Mouse (Mus musculus) olfactory bulb, adult 2 months (tissue): ENCODE measurements around the gene Enah. TPM values are rescaled to one million over a fixed set of nuclear protein-coding genes. Genes with fewer than 3 reads are reported as not detected.

Experiments
- H3K27ac ChIP-seq: fragments of 200-500 bp; 2 replicates; pipeline ENCODE4 v1.5.1; 2012; ENCODE audit warnings: low read depth, low read length; ENCODE audit not compliant: insufficient read depth
- H3K4me1 ChIP-seq: fragments of 200-500 bp; 2 replicates; pipeline ENCODE4 v1.6.1; 2012; ENCODE audit warnings: low read length; ENCODE audit not compliant: control insufficient read depth, insufficient read depth
- H3K4me3 ChIP-seq: fragments of 200-500 bp; 2 replicates; pipeline ENCODE4 v1.5.1; 2012; ENCODE audit warnings: mild to moderate bottlenecking, low read depth, low read length, moderate library complexity; ENCODE audit not compliant: insufficient read depth
- CTCF ChIP-seq: fragments of 200-500 bp; IDR thresholded peaks from 2 replicates; pipeline ENCODE4 v1.5.1; 2012; ENCODE audit warnings: low read depth, mild to moderate bottlenecking, low read length, moderate library complexity; ENCODE audit not compliant: insufficient read depth
- POLR2A ChIP-seq: fragments of 200-500 bp; IDR thresholded peaks from 2 replicates; pipeline ENCODE4 v1.6.1; 2012; ENCODE audit warnings: mild to moderate bottlenecking, low read depth, low read length, moderate library complexity; ENCODE audit not compliant: insufficient read depth
- WGBS: fragments of 180-500 bp; shearing (Covaris S2); methylation state at CpG from one replicate; pipeline ENCODE4 v1.1.7; 2018; 5-methylcytosine and 5-hydroxymethylcytosine counted together
- polyA plus RNA-seq: library from polyadenylated mRNA; stranded (reverse); fragments of >200 nt; gene quantifications from 2 replicates; pipeline ENCODE4 v1.2.4, GENCODE M21; 2012; ENCODE audit warnings: low replicate concordance; ENCODE audit not compliant: missing spikeins, insufficient read depth, insufficient read length

Enah gene
- polyA plus RNA-seq, 1 experiment = 161 TPM

DNA sequence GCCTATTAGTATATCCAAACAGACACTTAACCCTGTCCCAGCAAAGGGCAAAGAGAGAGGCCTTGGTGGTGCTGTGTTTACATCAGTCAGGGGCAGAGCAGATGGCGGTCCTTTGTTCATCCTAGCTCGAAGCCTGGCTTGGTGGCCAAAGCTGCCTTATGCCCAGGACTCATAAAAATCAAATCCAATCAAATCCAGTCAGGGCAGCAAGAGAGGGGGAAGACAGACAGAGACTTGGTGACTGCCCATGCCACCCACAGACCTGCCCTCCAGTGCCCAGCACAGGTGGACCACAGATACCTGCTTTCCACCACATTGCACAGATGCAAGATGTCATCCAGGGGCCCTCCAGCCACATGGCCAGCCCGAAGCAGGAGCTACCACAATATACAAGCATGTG, 143.1 kb downstream of the Enah start:
- 86% methylated on average over 3 of the region's 3 CpGs for WGBS
- H3K27ac ChIP-seq = no peak overlapping the region
- no peak overlapping the region for H3K4me3 ChIP-seq
- peaks cover 5% of the 10 kb centered on the region for H3K4me1 ChIP-seq
- TF ChIP-seq POLR2A (no peak), CTCF (no peak)

DNA sequence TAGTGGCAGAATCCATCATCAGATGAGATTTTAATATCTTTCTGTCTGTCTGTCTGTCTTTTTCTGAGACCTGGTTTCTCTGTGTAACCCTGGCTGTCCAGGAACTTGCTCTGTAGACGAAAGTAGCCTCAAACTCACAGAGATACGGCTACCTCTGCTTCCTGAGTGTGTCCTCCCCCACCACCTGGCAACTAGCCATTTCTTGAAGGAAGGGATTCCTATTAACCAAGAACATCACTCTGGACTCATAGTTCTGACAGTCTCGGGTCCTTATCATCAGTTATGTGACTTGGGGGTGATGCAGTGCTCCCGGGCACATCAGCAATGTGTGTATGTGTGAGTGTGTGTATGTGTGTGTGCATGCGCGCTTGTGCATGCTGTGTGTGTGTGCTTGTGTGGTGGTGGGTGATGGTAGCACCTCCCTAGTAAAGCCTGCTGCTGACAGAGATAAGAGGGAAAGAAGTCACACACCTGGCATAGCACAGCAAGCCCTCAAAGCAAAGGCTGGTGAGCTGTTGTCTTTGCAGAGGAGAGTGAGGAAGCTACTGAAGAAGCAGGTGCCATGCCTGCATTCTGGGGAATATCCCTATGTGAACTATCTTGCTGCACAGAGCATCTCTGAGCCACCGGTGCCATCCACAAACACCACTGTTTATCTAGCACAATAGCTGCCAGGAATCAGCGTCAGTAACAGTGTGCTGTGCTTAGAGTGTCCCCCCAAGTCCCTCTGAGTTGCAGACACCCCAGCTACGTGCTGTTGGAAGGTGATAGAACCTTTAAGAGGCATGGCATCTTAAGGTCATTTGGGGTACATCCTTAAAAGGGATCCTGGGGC, 146.5 kb downstream of the Enah start:
- no peak overlapping the region for H3K27ac ChIP-seq
- 81% methylated on average over 9 of the region's 9 CpGs for WGBS
- no peak overlapping the region for H3K4me3 ChIP-seq
- no peak for TF ChIP-seq CTCF
- no peak for TF ChIP-seq POLR2A
- H3K4me1 ChIP-seq = no peaks in the 10 kb centered on the region; the same call in 1 of the 2 replicates

GRCm38 (mm10) chr1:181872639-181873038, 147.2 kb downstream of the Enah start:
- TF ChIP-seq CTCF = no peak
- no peak for TF ChIP-seq POLR2A
- Histone ChIP-seq H3K4me3 (no peak overlapping the region), H3K4me1 (no peaks in the 10 kb centered on the region), H3K27ac (no peak overlapping the region)
- WGBS = 77% methylated on average over 3 of the region's 3 CpGs

DNA sequence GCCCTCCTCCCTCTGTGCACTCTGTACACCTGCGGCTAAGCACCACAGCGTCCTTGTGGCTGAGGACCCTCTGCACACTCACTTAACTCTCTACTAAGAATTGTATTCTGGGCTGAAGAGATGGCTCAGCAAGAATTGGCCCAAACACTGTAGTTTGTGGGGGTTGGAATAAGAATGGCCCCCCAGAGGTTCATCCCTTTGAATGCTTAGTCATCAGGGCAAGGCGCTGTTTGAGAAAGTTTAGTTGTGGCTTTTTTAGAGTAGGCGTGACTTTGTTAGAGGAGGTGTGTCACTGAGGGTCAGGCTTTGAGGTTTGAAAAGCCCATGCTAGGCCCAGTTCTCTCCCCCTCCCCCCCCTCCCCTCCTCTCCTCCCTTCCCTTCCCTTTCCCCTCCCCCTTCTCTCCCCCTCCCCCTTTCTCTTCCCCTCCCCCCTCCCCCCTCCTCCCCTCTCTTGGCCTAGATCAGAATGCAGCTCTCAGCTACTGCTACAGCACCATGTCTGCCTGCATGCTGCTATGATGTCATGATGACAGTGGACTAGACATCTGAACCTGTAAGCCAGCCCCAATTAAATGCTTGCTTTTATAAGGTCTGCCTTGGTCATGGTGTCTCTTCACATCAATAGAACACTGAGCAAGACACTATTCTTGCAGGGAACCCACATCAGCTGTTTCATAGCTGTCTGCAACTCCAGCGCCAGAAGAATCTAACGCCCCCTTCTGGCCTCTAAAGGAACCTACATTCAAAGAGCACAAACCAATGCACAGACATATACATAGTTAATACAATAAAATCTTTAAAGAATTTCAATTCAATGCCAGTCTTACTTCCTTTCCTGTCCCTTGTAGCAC, 153.1 kb downstream of the Enah start:
- TF ChIP-seq CTCF (no peak), POLR2A (no peak)
- 75% methylated on average over 6 of the region's 6 CpGs for WGBS
- Histone ChIP-seq H3K27ac (no peak overlapping the region), H3K4me3 (no peak overlapping the region), H3K4me1 (no peaks in the 10 kb centered on the region)

GRCm38 (mm10) chr1:181865863-181866216, 153.9 kb downstream of the Enah start:
- TF ChIP-seq CTCF (no peak), POLR2A (no peak)
- Histone ChIP-seq H3K4me1 (no peaks in the 10 kb centered on the region), H3K4me3 (no peak overlapping the region), H3K27ac (no peak overlapping the region)
- 78% methylated on average over 5 of the region's 5 CpGs for WGBS

DNA sequence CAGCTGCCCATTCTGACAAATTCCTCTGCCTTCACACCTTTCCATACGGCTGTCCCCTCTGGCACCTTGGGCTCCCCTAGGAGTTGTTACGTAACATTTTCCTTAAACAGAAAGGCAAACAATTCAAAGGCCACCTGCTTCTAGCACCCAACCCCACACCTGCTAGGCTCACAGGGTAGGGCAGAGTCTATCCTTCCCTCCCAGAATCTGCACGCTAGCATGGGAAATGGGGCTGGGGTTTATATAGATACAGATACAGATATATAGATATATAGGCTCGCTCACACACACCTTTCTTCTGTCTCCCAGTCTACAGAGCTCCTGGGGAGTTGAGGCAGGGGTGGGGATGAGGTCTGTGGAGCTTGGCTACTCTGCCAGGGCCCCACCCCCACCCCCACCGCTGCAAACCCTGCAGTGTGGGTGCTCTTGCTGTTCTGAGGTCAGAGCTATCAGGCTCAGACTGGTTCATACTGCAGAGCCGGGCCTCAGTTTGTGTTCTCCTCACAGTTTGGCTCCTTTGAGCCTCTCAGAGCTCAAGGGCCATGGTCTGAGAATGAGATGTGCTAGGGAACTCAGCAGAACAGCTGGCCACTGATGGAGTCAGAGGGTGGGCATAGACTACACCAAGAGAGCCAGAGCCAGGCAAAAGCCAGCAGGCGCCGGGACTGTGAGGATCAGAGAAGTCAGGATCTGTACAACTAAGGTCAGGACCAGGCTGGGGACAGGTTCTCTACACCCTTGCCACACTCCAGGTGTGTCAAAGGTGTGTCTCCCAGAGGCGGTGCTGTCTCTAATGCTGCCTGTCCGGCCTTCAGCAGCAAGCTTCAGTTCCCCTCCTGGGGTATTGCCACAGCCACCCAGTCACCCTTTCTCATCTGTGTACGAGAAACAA, 154.6 kb downstream of the Enah start:
- TF ChIP-seq POLR2A (no peak), CTCF (no peak)
- Histone ChIP-seq H3K4me1 (no peaks in the 10 kb centered on the region), H3K4me3 (no peak overlapping the region), H3K27ac (no peak overlapping the region)
- 89% methylated on average over 11 of the region's 11 CpGs for WGBS

- Histone ChIP-seq H3K4me1 (no peaks in the 10 kb centered on the region), H3K27ac (no peak overlapping the region), H3K4me3 (no peak overlapping the region)
- WGBS = 50% methylated on average over 8 of the region's 8 CpGs
- TF ChIP-seq CTCF = no peak
- TF ChIP-seq POLR2A = no peak
These were observed 156.4 kb downstream of the Enah start for GRCm38 (mm10) chr1:181863431-181863830.

- Histone ChIP-seq H3K27ac (no peak overlapping the region), H3K4me3 (no peak overlapping the region), H3K4me1 (no peaks in the 10 kb centered on the region)
- TF ChIP-seq CTCF (no peak), POLR2A (no peak)
- WGBS = 70% methylated on average over 16 of the region's 16 CpGs
These were observed 157.0 kb downstream of the Enah start for GRCm38 (mm10) chr1:181862676-181863374.

DNA sequence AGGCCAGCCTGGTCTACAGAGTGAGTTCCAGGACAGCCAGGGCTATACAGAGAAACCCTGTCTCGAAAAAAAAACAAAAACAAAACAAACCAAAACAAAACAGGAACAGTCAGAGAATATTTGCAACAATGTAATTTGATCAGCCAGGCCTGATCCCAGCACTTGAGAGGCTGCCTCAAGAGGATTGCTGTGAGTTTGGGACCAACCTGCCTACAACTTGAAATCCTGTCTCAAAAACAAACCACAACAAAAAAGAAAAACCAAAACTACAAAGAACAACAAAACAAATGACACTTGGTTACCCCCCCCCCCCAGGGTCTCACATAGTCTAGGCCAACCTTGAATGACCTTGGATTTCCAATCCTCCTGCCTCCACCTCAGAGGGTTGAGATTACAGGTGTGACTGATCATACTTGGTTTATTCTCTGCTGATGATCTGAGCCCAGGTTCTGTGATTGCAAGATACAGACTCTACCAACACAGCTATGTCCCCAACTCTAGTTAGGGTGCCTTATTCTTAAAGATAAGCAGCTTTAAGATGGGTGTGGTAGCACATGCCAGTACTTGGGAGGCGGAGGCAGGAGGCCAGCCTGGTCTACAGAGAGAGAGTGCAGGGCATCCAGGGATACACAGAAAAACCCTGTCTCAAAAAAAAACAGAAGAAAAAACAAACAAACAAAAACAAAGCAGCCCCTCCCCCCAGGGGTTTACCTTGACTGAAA, 158.4 kb downstream of the Enah start:
- Histone ChIP-seq H3K4me1 (no peaks in the 10 kb centered on the region), H3K4me3 (no peak overlapping the region), H3K27ac (no peak overlapping the region)
- TF ChIP-seq CTCF (no peak), POLR2A (no peak)
- 89% methylated on average over 2 of the region's 2 CpGs for WGBS
